Mouse (Mus musculus): ENCODE measurements around the gene Lrba. TPM values are rescaled to one million over a fixed set of nuclear protein-coding genes. Genes with fewer than 3 reads are reported as not detected.

Lrba gene
- polyA plus RNA-seq, 1 experiment, result 5.6 TPM

GRCm38 (mm10) chr3:86701163-86701563 is 476.7 kb downstream of the Lrba start:
- TF ChIP-seq CEBPB (IDR thresholded peaks at IDR 0.05; ENCODE audit: insufficient read depth, poor library complexity, severe bottlenecking) (no peak), TCF3 (IDR thresholded peaks at IDR 0.05; ENCODE audit: insufficient read length, low read depth) (no peak), POLR2A (IDR thresholded peaks at IDR 0.05; ENCODE audit: insufficient read length, low read depth) (no peak), POLR2AphosphoS2 (IDR thresholded peaks at IDR 0.05; ENCODE audit: insufficient read length, low read depth) (no peak), SRF (IDR thresholded peaks at IDR 0.05; ENCODE audit: control insufficient read depth, insufficient read length, low read depth) (no peak), MYOG (IDR thresholded peaks at IDR 0.05; ENCODE audit: control insufficient read depth in 1 of 3, insufficient read depth in 1 of 3, insufficient read length in 2 of 3, low read depth in 2 of 3) (no peak), MAX (IDR thresholded peaks at IDR 0.05; ENCODE audit: low read depth) (no peak), REST (IDR thresholded peaks at IDR 0.05; ENCODE audit: insufficient read depth, insufficient read length) (no peak), TCF12 (IDR thresholded peaks at IDR 0.05; ENCODE audit: insufficient read depth, poor library complexity, severe bottlenecking) (no peak)
- no peak overlapping the region for H3K4me3 ChIP-seq
- no peak overlapping the region for H3ac ChIP-seq (ENCODE audit: control insufficient read depth, insufficient read length)
- no peak overlapping the region for H3K4me2 ChIP-seq (ENCODE audit: low read depth)
- H3K79me2 ChIP-seq (ENCODE audit: control insufficient read depth, insufficient read depth), result no peaks in the 10 kb centered on the region
- no peaks in the 10 kb centered on the region for H3K36me3 ChIP-seq (ENCODE audit: control insufficient read depth, insufficient read depth)
- no peaks in the 10 kb centered on the region for H3K27me3 ChIP-seq (ENCODE audit: control insufficient read depth, insufficient read depth, insufficient read length)

GRCm38 (mm10) chr3:86709472-86709871 is 485.0 kb downstream of the Lrba start:
- Histone ChIP-seq H3K4me2 (ENCODE audit: low read depth) (no peak overlapping the region), H3K4me3 (no peak overlapping the region), H3K27me3 (ENCODE audit: control insufficient read depth, insufficient read depth, insufficient read length) (no peaks in the 10 kb centered on the region), H3K36me3 (ENCODE audit: control insufficient read depth, insufficient read depth) (no peaks in the 10 kb centered on the region), H3K79me2 (ENCODE audit: control insufficient read depth, insufficient read depth) (no peaks in the 10 kb centered on the region), H3ac (ENCODE audit: control insufficient read depth, insufficient read length) (no peak overlapping the region)
- TF ChIP-seq POLR2AphosphoS2 (IDR thresholded peaks at IDR 0.05; ENCODE audit: insufficient read length, low read depth), result no peak
- TF ChIP-seq MAX (IDR thresholded peaks at IDR 0.05; ENCODE audit: low read depth), result no peak
- TF ChIP-seq POLR2A (IDR thresholded peaks at IDR 0.05; ENCODE audit: insufficient read length, low read depth), result no peak
- TF ChIP-seq USF1 (IDR thresholded peaks at IDR 0.05; ENCODE audit: low read depth), result no peak
- TF ChIP-seq E2F4 (IDR thresholded peaks at IDR 0.05; ENCODE audit: insufficient read depth), result no peak
- no peak for TF ChIP-seq REST (IDR thresholded peaks at IDR 0.05; ENCODE audit: insufficient read depth, insufficient read length)
- TF ChIP-seq SRF (IDR thresholded peaks at IDR 0.05; ENCODE audit: control insufficient read depth, insufficient read length, low read depth), result no peak
- no peak for TF ChIP-seq TCF3 (IDR thresholded peaks at IDR 0.05; ENCODE audit: insufficient read length, low read depth)
- no peak for TF ChIP-seq MYOD1 (IDR thresholded peaks at IDR 0.05; ENCODE audit: control insufficient read depth in 1 of 3, insufficient read length in 2 of 3, low read depth in 2 of 3)
- TF ChIP-seq CEBPB (IDR thresholded peaks at IDR 0.05; ENCODE audit: insufficient read depth, poor library complexity, severe bottlenecking), result no peak
- TF ChIP-seq MYOG (IDR thresholded peaks at IDR 0.05; ENCODE audit: control insufficient read depth in 1 of 3, insufficient read depth in 1 of 3, insufficient read length in 2 of 3, low read depth in 2 of 3), result no peak
- no peak for TF ChIP-seq TCF12 (IDR thresholded peaks at IDR 0.05; ENCODE audit: insufficient read depth, poor library complexity, severe bottlenecking)

GRCm38 (mm10) chr3:86711530-86711929 is 487.1 kb downstream of the Lrba start:
- TF ChIP-seq E2F4 (IDR thresholded peaks at IDR 0.05; ENCODE audit: insufficient read depth), result no peak
- H3ac ChIP-seq (ENCODE audit: control insufficient read depth, insufficient read length), result no peak overlapping the region
- H3K4me2 ChIP-seq (ENCODE audit: low read depth), result no peak overlapping the region

GRCm38 (mm10) chr3:86712758-86713157 is 488.3 kb downstream of the Lrba start:
- TF ChIP-seq REST (IDR thresholded peaks at IDR 0.05; ENCODE audit: insufficient read depth, insufficient read length) (no peak), TCF12 (IDR thresholded peaks at IDR 0.05; ENCODE audit: insufficient read depth, poor library complexity, severe bottlenecking) (no peak), MYOD1 (IDR thresholded peaks at IDR 0.05; ENCODE audit: control insufficient read depth in 1 of 3, insufficient read length in 2 of 3, low read depth in 2 of 3) (no peak), E2F4 (IDR thresholded peaks at IDR 0.05; ENCODE audit: insufficient read depth) (no peak), CEBPB (IDR thresholded peaks at IDR 0.05; ENCODE audit: insufficient read depth, poor library complexity, severe bottlenecking) (no peak), POLR2AphosphoS2 (IDR thresholded peaks at IDR 0.05; ENCODE audit: insufficient read length, low read depth) (no peak), USF1 (IDR thresholded peaks at IDR 0.05; ENCODE audit: low read depth) (no peak), MYOG (IDR thresholded peaks at IDR 0.05; ENCODE audit: control insufficient read depth in 1 of 3, insufficient read depth in 1 of 3, insufficient read length in 2 of 3, low read depth in 2 of 3) (no peak), TCF3 (IDR thresholded peaks at IDR 0.05; ENCODE audit: insufficient read length, low read depth) (no peak), MAX (IDR thresholded peaks at IDR 0.05; ENCODE audit: low read depth) (no peak)
- no peaks in the 10 kb centered on the region for H3K79me2 ChIP-seq (ENCODE audit: control insufficient read depth, insufficient read depth)
- no peak overlapping the region for H3K4me3 ChIP-seq
- H3K36me3 ChIP-seq (ENCODE audit: control insufficient read depth, insufficient read depth), result no peaks in the 10 kb centered on the region
- H3K27me3 ChIP-seq (ENCODE audit: control insufficient read depth, insufficient read depth, insufficient read length), result no peaks in the 10 kb centered on the region
- H3K4me2 ChIP-seq (ENCODE audit: low read depth), result no peak overlapping the region
- H3ac ChIP-seq (ENCODE audit: control insufficient read depth, insufficient read length), result no peak overlapping the region

More at GRCm38 (mm10) chr3:86711530-86711929, 487.1 kb downstream of the Lrba start:
- H3K4me3 ChIP-seq, result no peak overlapping the region
- H3K79me2 ChIP-seq (ENCODE audit: control insufficient read depth, insufficient read depth), result no peaks in the 10 kb centered on the region
- no peaks in the 10 kb centered on the region for H3K27me3 ChIP-seq (ENCODE audit: control insufficient read depth, insufficient read depth, insufficient read length)
- H3K36me3 ChIP-seq (ENCODE audit: control insufficient read depth, insufficient read depth), result no peaks in the 10 kb centered on the region

GRCm38 (mm10) chr3:86714446-86714845 is 490.0 kb downstream of the Lrba start:
- no peak overlapping the region for H3ac ChIP-seq (ENCODE audit: control insufficient read depth, insufficient read length)
- no peak overlapping the region for H3K4me2 ChIP-seq (ENCODE audit: low read depth)
- H3K27me3 ChIP-seq (ENCODE audit: control insufficient read depth, insufficient read depth, insufficient read length), result no peaks in the 10 kb centered on the region
- no peak for TF ChIP-seq SRF (IDR thresholded peaks at IDR 0.05; ENCODE audit: control insufficient read depth, insufficient read length, low read depth)
- TF ChIP-seq USF1 (IDR thresholded peaks at IDR 0.05; ENCODE audit: low read depth), result no peak
- TF ChIP-seq TCF12 (IDR thresholded peaks at IDR 0.05; ENCODE audit: insufficient read depth, poor library complexity, severe bottlenecking), result no peak
- no peak for TF ChIP-seq TCF3 (IDR thresholded peaks at IDR 0.05; ENCODE audit: insufficient read length, low read depth)
- no peak for TF ChIP-seq POLR2AphosphoS2 (IDR thresholded peaks at IDR 0.05; ENCODE audit: insufficient read length, low read depth)
- no peak for TF ChIP-seq CEBPB (IDR thresholded peaks at IDR 0.05; ENCODE audit: insufficient read depth, poor library complexity, severe bottlenecking)
- no peak for TF ChIP-seq E2F4 (IDR thresholded peaks at IDR 0.05; ENCODE audit: insufficient read depth)
- no peak overlapping the region for H3K4me3 ChIP-seq
- no peaks in the 10 kb centered on the region for H3K79me2 ChIP-seq (ENCODE audit: control insufficient read depth, insufficient read depth)
- no peaks in the 10 kb centered on the region for H3K36me3 ChIP-seq (ENCODE audit: control insufficient read depth, insufficient read depth)
